Mouse (Mus musculus): ENCODE measurements around the gene Apba2. TPM values are rescaled to one million over a fixed set of nuclear protein-coding genes. Genes with fewer than 3 reads are reported as not detected.

Apba2 gene
- polyA plus RNA-seq, 1 experiment from 2014 or later = 1.1 TPM

DNA sequence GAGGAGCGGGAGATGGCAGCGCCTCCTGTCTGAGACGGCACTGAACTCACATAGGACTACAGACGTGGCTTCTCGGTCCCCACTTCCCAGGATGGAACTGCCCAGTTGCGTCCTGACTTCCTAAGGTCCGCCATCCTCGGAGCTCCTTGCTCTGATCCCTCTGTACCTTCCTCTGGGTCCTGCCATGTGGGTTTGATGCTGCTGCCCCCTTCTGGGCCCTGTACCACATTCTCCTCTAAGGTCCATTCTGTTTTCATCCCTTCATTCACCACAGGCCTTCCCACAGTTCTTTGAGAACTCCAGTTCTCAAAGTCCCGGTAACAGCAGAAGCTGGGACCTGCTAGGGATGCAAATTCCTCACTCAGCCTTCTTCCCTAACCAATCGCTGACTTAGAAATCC, 272.0 kb downstream of the Apba2 start:
- TF ChIP-seq CTCF (IDR thresholded peaks at IDR 0.05) = peak; percentile 28
- TF ChIP-seq EP300 (IDR thresholded peaks at IDR 0.05) = no peak
- no peak overlapping the region for H3K4me3 ChIP-seq (ENCODE audit: low read depth, low read length)
- 38% methylated on average over 10 of the region's 10 CpGs for WGBS
- H3K27me3 ChIP-seq (replicated peaks; ENCODE audit: insufficient read depth, low read length) = no peaks in the 10 kb centered on the region
- no peaks in the 10 kb centered on the region for H3K4me1 ChIP-seq (ENCODE audit: insufficient read depth, low read depth, low read length)
- ATAC-seq = no peak
- H3K36me3 ChIP-seq (ENCODE audit: insufficient read depth, low read length) = no peaks in the 10 kb centered on the region
- H3K27ac ChIP-seq (ENCODE audit: low read length) = no peak overlapping the region
- H3K9ac ChIP-seq (replicated peaks; ENCODE audit: low read depth) = no peak overlapping the region
- no peak overlapping the region for H3K4me2 ChIP-seq (replicated peaks; ENCODE audit: low read depth, low read length)
- H3K9me3 ChIP-seq (ENCODE audit: low read length) = no peaks in the 10 kb centered on the region
- DNase-seq (ENCODE audit: low spot score) = no peak

GRCm38 (mm10) chr7:64776708-64777489, 275.4 kb downstream of the Apba2 start:
- no peaks in the 10 kb centered on the region for H3K4me1 ChIP-seq (ENCODE audit: insufficient read depth, low read depth, low read length)
- ATAC-seq (peak; percentile 86), DNase-seq (ENCODE audit: low spot score) (peak; percentile 68)
- H3K4me3 ChIP-seq (ENCODE audit: low read depth, low read length) = no peak overlapping the region
- 56% methylated on average over 13 of the region's 13 CpGs for WGBS
- H3K36me3 ChIP-seq (ENCODE audit: insufficient read depth, low read length) = no peaks in the 10 kb centered on the region
- TF ChIP-seq CTCF (IDR thresholded peaks at IDR 0.05) = no peak
- H3K4me2 ChIP-seq (replicated peaks; ENCODE audit: low read depth, low read length) = no peak overlapping the region
- no peak overlapping the region for H3K27ac ChIP-seq (ENCODE audit: low read length)
- H3K9me3 ChIP-seq (ENCODE audit: low read length) = no peaks in the 10 kb centered on the region
- no peak overlapping the region for H3K9ac ChIP-seq (replicated peaks; ENCODE audit: low read depth)
- H3K27me3 ChIP-seq (replicated peaks; ENCODE audit: insufficient read depth, low read length) = no peaks in the 10 kb centered on the region

DNA sequence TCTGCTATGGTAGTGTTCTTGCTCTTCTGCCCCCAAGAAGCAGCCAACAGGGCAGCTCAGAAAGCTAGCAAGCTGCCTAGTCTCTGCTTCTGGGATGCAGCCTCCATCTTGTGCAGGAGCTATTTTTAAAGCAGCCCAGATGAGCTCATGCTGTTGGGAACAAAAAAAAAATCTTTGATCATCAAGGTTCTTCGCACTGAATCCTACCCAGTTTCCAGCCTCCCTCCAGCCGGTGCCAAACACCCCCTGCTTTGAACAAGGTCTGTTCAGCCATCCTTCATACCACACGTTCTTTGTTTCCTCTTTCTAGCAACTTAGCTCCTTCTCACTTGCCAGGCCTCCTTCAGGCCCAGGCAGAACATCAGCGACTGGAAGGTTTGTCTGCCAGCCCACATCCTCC, 278.0 kb downstream of the Apba2 start:
- H3K27me3 ChIP-seq (replicated peaks; ENCODE audit: insufficient read depth, low read length) = no peaks in the 10 kb centered on the region
- no peak for DNase-seq (ENCODE audit: low spot score)
- TF ChIP-seq CTCF (IDR thresholded peaks at IDR 0.05) (no peak), EP300 (IDR thresholded peaks at IDR 0.05) (no peak)
- H3K9me3 ChIP-seq (ENCODE audit: low read length) = no peaks in the 10 kb centered on the region
- H3K4me3 ChIP-seq (ENCODE audit: low read depth, low read length) = no peak overlapping the region
- H3K4me1 ChIP-seq (ENCODE audit: insufficient read depth, low read depth, low read length) = no peaks in the 10 kb centered on the region
- no peaks in the 10 kb centered on the region for H3K36me3 ChIP-seq (ENCODE audit: insufficient read depth, low read length)
- no peak for ATAC-seq
- H3K9ac ChIP-seq (replicated peaks; ENCODE audit: low read depth) = no peak overlapping the region
- H3K27ac ChIP-seq (ENCODE audit: low read length) = no peak overlapping the region
- WGBS = 69% methylated on average over 4 of the region's 4 CpGs
- H3K4me2 ChIP-seq (replicated peaks; ENCODE audit: low read depth, low read length) = no peak overlapping the region

GRCm38 (mm10) chr7:64785040-64785439, 283.5 kb downstream of the Apba2 start:
- no peaks in the 10 kb centered on the region for H3K27me3 ChIP-seq (replicated peaks; ENCODE audit: insufficient read depth, low read length)
- H3K36me3 ChIP-seq (ENCODE audit: insufficient read depth, low read length) = no peaks in the 10 kb centered on the region
- no peak for DNase-seq (ENCODE audit: low spot score)
- no peak overlapping the region for H3K27ac ChIP-seq (ENCODE audit: low read length)
- no peak for TF ChIP-seq EP300 (IDR thresholded peaks at IDR 0.05)
- no peak for TF ChIP-seq CTCF (IDR thresholded peaks at IDR 0.05)
- no peaks in the 10 kb centered on the region for H3K9me3 ChIP-seq (ENCODE audit: low read length)
- no peak overlapping the region for H3K4me3 ChIP-seq (ENCODE audit: low read depth, low read length)
- no peak overlapping the region for H3K4me2 ChIP-seq (replicated peaks; ENCODE audit: low read depth, low read length)
- no peaks in the 10 kb centered on the region for H3K4me1 ChIP-seq (ENCODE audit: insufficient read depth, low read depth, low read length)
- no peak for ATAC-seq
- H3K9ac ChIP-seq (replicated peaks; ENCODE audit: low read depth) = no peak overlapping the region
- WGBS = 66% methylated on average over 3 of the region's 3 CpGs

- no peak overlapping the region for H3K4me3 ChIP-seq (ENCODE audit: low read depth, low read length)
- TF ChIP-seq EP300 (IDR thresholded peaks at IDR 0.05) (no peak), CTCF (IDR thresholded peaks at IDR 0.05) (no peak)
- DNase-seq (ENCODE audit: low spot score) = no peak
Observed at GRCm38 (mm10) chr7:64791145-64791544, 289.6 kb downstream of the Apba2 start.

DNA sequence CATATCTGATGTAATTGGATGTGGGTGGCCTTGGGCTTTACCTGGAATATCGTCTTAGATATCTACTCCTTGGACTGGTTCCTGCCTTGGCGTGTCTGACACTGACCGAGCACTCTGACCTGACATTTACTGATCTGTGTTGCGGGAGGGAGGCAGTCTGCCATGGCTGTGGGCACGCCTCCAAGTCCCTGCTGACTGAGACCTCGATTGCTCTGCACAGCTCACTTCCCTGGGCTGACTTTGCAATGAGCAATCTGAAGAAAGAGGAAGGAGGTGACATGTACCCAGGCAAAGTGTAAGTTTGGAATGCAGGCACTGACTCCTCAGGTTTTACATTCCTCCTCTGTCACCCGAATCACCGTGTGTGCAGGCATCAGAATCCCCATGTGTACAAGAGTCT, 290.5 kb downstream of the Apba2 start:
- ATAC-seq = no peak
- H3K4me1 ChIP-seq (ENCODE audit: insufficient read depth, low read depth, low read length) = no peaks in the 10 kb centered on the region
- H3K27me3 ChIP-seq (replicated peaks; ENCODE audit: insufficient read depth, low read length) = no peaks in the 10 kb centered on the region
- WGBS = 46% methylated on average over 8 of the region's 8 CpGs
- no peak overlapping the region for H3K27ac ChIP-seq (ENCODE audit: low read length)
- H3K9ac ChIP-seq (replicated peaks; ENCODE audit: low read depth) = no peak overlapping the region
- no peak for TF ChIP-seq EP300 (IDR thresholded peaks at IDR 0.05)
- no peak for TF ChIP-seq CTCF (IDR thresholded peaks at IDR 0.05)
- no peaks in the 10 kb centered on the region for H3K36me3 ChIP-seq (ENCODE audit: insufficient read depth, low read length)
- H3K4me3 ChIP-seq (ENCODE audit: low read depth, low read length) = no peak overlapping the region
- H3K4me2 ChIP-seq (replicated peaks; ENCODE audit: low read depth, low read length) = no peak overlapping the region
- no peaks in the 10 kb centered on the region for H3K9me3 ChIP-seq (ENCODE audit: low read length)
- DNase-seq (ENCODE audit: low spot score) = no peak

More at GRCm38 (mm10) chr7:64791145-64791544, 289.6 kb downstream of the Apba2 start:
- H3K4me1 ChIP-seq (ENCODE audit: insufficient read depth, low read depth, low read length) = no peaks in the 10 kb centered on the region
- H3K27ac ChIP-seq (ENCODE audit: low read length) = no peak overlapping the region
- ATAC-seq = no peak
- H3K4me2 ChIP-seq (replicated peaks; ENCODE audit: low read depth, low read length) = no peak overlapping the region
- no peaks in the 10 kb centered on the region for H3K9me3 ChIP-seq (ENCODE audit: low read length)
- H3K27me3 ChIP-seq (replicated peaks; ENCODE audit: insufficient read depth, low read length) = no peaks in the 10 kb centered on the region
- H3K9ac ChIP-seq (replicated peaks; ENCODE audit: low read depth) = no peak overlapping the region
- WGBS = 68% methylated on average over 9 of the region's 9 CpGs
- no peaks in the 10 kb centered on the region for H3K36me3 ChIP-seq (ENCODE audit: insufficient read depth, low read length)
